Mouse (Mus musculus): ENCODE data around the gene Olfr1048. TPM values are rescaled to one million over a fixed set of nuclear protein-coding genes. Genes with fewer than 3 reads are reported as not detected.

The Olfr1048 gene
- polyA plus RNA-seq (2012; rRNA removed), result not detected in 2 replicates

GRCm38 (mm10) chr2:86240189-86240588 lies at the start of gene Olfr1048:
TSS of gene Olfr1048 (minus strand) at chr2:86240289.

GRCm38 (mm10) chr2:86278988-86279387 lies 38.9 kb upstream of the Olfr1048 start, which contains the start of gene Olfr1051:
TSS of gene Olfr1051 (minus strand) at chr2:86279088.

GRCm38 (mm10) chr2:86258228-86258627 lies 18.1 kb upstream of the Olfr1048 start, which contains the start of gene Olfr1049:
TSS of gene Olfr1049 (minus strand) at chr2:86258328.

GRCm38 (mm10) chr2:86231301-86231700 lies 8.8 kb downstream of the Olfr1048 start, which contains the start of gene Olfr1047:
TSS of gene Olfr1047 (minus strand) at chr2:86231401.

GRCm38 (mm10) chr2:86219214-86219613 lies 20.9 kb downstream of the Olfr1048 start, which contains the start of gene Olfr1046:
TSS of gene Olfr1046 (minus strand) at chr2:86219314.

GRCm38 (mm10) chr2:86202909-86203308 lies 37.2 kb downstream of the Olfr1048 start, which contains the start of gene Olfr1045:
TSS of gene Olfr1045 (minus strand) at chr2:86203009.

GRCm38 (mm10) chr2:86185583-86185982 lies 54.5 kb downstream of the Olfr1048 start, which contains the start of gene Olfr52:
TSS of gene Olfr52 (minus strand) at chr2:86185683.

Other genes with a start within 250 kb of the Olfr1048 start
- not detected in 2 replicates for gene Olfr1031, start 250.0 kb downstream of the Olfr1048 start, polyA plus RNA-seq (2012; rRNA removed)
- gene Olfr1032, start 234.7 kb downstream of the Olfr1048 start, polyA plus RNA-seq (2012; rRNA removed), result not detected in 2 replicates
- gene Olfr1033, start 219.7 kb downstream of the Olfr1048 start, polyA plus RNA-seq (2012; rRNA removed), result 1.4 and 1.5 TPM in 2 replicates
- gene Olfr1034, start 194.4 kb downstream of the Olfr1048 start, polyA plus RNA-seq (2012; rRNA removed), result 0.37 and 0.41 TPM in 2 replicates
- not detected in 2 replicates for gene Olfr1036, start 166.3 kb downstream of the Olfr1048 start, polyA plus RNA-seq (2012; rRNA removed)
- gene Olfr1037, start 152.9 kb downstream of the Olfr1048 start, polyA plus RNA-seq (2012; rRNA removed), result not detected in 2 replicates
- gene Olfr1039, start 104.4 kb downstream of the Olfr1048 start, polyA plus RNA-seq (2012; rRNA removed), result not detected in 2 replicates
- not detected in 2 replicates for gene Olfr1040, start 93.6 kb downstream of the Olfr1048 start, polyA plus RNA-seq (2012; rRNA removed)
- not detected in 2 replicates for gene Olfr1042, start 78.5 kb downstream of the Olfr1048 start, polyA plus RNA-seq (2012; rRNA removed)
- not detected in 2 replicates for gene Olfr1043, start 72.8 kb downstream of the Olfr1048 start, polyA plus RNA-seq (2012; rRNA removed)
- not detected in 2 replicates for gene Olfr1044, start 62.5 kb downstream of the Olfr1048 start, polyA plus RNA-seq (2012; rRNA removed)
- not detected in 2 replicates for gene Olfr52, start 54.6 kb downstream of the Olfr1048 start, polyA plus RNA-seq (2012; rRNA removed)
- gene Olfr1045, start 37.3 kb downstream of the Olfr1048 start, polyA plus RNA-seq (2012; rRNA removed), result not detected in 2 replicates
- gene Olfr1046, start 21.0 kb downstream of the Olfr1048 start, polyA plus RNA-seq (2012; rRNA removed), result not detected in 2 replicates
- not detected in 2 replicates for gene Olfr1047, start 8.9 kb downstream of the Olfr1048 start, polyA plus RNA-seq (2012; rRNA removed)
- gene Olfr1049, start 18.0 kb upstream of the Olfr1048 start, polyA plus RNA-seq (2012; rRNA removed), result not detected in 2 replicates
- gene Olfr1051, start 38.8 kb upstream of the Olfr1048 start, polyA plus RNA-seq (2012; rRNA removed), result not detected in 2 replicates
- gene Olfr1052, start 52.2 kb upstream of the Olfr1048 start, polyA plus RNA-seq (2012; rRNA removed), result not detected in 2 replicates
- gene Olfr1053, start 75.0 kb upstream of the Olfr1048 start, polyA plus RNA-seq (2012; rRNA removed), result not detected in 2 replicates
- not detected in 2 replicates for gene Olfr1054, start 95.1 kb upstream of the Olfr1048 start, polyA plus RNA-seq (2012; rRNA removed)
- gene Olfr1055, start 110.0 kb upstream of the Olfr1048 start, polyA plus RNA-seq (2012; rRNA removed), result not detected in 2 replicates
- gene Olfr1056, start 122.2 kb upstream of the Olfr1048 start, polyA plus RNA-seq (2012; rRNA removed), result not detected in 2 replicates
- not detected in 2 replicates for gene Olfr1057, start 138.1 kb upstream of the Olfr1048 start, polyA plus RNA-seq (2012; rRNA removed)
- gene Olfr1058, start 148.3 kb upstream of the Olfr1048 start, polyA plus RNA-seq (2012; rRNA removed), result not detected in 2 replicates
- gene Olfr1061, start 173.8 kb upstream of the Olfr1048 start, polyA plus RNA-seq (2012; rRNA removed), result not detected in 2 replicates
- not detected in 2 replicates for gene Olfr1062, start 186.5 kb upstream of the Olfr1048 start, polyA plus RNA-seq (2012; rRNA removed)
- gene Olfr1065, start 210.3 kb upstream of the Olfr1048 start, polyA plus RNA-seq (2012; rRNA removed), result not detected in 2 replicates
- not detected in 2 replicates for gene Olfr1066, start 216.0 kb upstream of the Olfr1048 start, polyA plus RNA-seq (2012; rRNA removed)
- not detected in 2 replicates for gene Olfr228, start 247.1 kb upstream of the Olfr1048 start, polyA plus RNA-seq (2012; rRNA removed)